Mouse (Mus musculus) urinary bladder, adult 18-20 months (tissue): ENCODE data around the gene Gm44965.

Experiments used
- DNase-seq, 2 experiments: peaks; one replicate each; pipeline ENCODE4 v3.0.0; 2022; ENCODE audit warnings: low spot score in 2 of 2, mixed read lengths in 2 of 2

Gm44965 gene

DNA sequence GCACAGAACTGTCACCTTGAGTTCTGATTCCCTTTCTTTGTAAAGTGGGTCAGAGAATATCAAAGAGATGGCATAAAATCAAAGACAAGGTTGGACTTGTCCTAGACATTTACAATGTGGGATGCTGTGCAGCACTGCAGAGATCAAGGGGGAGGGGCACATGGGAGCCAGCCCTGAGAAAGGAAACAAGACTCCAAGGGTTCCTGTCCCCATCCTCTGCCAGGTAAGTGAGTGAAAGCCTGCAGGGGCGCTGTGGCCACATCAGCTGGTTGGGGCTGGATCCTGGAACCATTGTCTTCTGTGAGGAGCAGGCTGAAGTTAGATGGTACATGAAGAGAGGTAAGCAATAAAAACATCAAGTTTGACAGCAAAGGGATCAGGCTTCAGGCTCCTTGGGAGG lies 29.7 kb downstream of the Gm44965 start:
- no peak for DNase-seq

DNA sequence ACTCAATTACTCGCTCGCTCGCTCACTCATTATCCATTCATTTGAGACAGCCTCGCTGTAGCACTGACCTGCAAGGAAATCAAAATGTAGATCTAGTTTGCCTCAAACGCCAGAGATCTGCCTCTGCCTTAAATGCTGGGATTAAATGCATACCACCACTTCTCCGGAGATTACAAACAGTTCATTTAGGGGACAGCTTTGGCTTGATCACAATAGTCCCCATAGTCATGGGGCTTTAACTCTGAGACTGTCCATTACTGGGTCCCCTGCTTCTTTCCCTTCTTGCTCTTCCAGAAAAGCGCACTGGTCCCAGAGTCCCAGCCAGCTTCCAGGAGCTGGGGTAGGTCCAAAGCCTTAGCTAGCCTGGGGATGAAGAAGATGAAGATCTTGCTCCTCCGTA lies 32.7 kb downstream of the Gm44965 start, which contains the start of gene AI854703:
Gene AI854703 (plus strand): TSS at position 301 of the 400 bp plus-strand sequence.
- DNase-seq, result no peak

- peak; percentile 21 to 54 for DNase-seq
Observed at GRCm38 (mm10) chr6:48626984-48627383, 33.2 kb downstream of the Gm44965 start.

- no peak for DNase-seq
Observed at GRCm38 (mm10) chr6:48627511-48627924, 33.8 kb downstream of the Gm44965 start.

DNA sequence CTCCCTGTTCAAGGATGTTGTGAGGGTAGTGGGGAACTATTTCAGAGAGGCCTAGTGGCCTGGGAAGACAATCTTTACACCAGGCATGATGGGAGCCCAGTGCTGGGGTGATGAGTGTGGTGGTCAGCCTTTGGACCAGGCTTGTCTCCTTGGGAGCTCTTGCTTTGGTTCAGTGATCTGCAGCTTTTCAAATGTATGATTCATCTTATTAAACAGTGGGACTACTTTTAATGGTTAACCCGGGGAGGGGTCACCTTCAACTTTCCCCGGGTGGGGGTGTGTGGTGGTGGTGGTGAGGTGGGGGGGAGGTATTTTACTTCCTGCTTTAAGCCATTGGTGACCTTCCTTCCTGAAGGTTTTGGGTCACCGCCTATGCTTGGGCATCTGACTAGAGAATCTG lies 34.6 kb downstream of the Gm44965 start:
- no peak for DNase-seq

GRCm38 (mm10) chr6:48628808-48629660 lies 35.3 kb downstream of the Gm44965 start:
- no peak for DNase-seq

GRCm38 (mm10) chr6:48629661-48630034 lies 35.9 kb downstream of the Gm44965 start:
- no peak for DNase-seq

DNA sequence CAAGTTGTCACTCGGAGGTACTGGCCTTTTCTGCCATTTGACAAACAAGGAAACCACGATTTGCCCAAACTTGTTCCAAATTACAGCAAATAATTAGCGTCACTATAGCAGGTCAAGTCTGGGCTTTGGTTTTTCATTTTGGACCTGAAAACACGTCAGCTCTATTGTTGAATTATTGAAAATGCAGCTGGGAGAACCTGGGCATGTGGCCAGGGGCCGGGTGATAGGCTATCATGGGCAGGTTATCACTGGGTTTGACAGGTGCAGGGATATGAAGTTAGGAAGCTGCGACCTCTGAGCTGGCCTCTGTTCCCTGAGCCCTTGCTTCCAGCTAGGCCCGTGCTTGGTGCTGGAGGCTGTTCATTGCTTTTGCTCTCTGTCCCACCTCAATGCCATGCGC lies 37.1 kb downstream of the Gm44965 start:
- peak in 1 of 2 experiments; percentile 62 for DNase-seq

GRCm38 (mm10) chr6:48635105-48635504 lies 41.4 kb downstream of the Gm44965 start:
- DNase-seq, result no peak

GRCm38 (mm10) chr6:48636515-48636914 lies 42.8 kb downstream of the Gm44965 start:
- DNase-seq, result no peak

- DNase-seq, result no peak
Observed at GRCm38 (mm10) chr6:48637811-48638500, 44.2 kb downstream of the Gm44965 start.

- DNase-seq, result no peak
Observed at GRCm38 (mm10) chr6:48638553-48638952, 44.8 kb downstream of the Gm44965 start.

DNA sequence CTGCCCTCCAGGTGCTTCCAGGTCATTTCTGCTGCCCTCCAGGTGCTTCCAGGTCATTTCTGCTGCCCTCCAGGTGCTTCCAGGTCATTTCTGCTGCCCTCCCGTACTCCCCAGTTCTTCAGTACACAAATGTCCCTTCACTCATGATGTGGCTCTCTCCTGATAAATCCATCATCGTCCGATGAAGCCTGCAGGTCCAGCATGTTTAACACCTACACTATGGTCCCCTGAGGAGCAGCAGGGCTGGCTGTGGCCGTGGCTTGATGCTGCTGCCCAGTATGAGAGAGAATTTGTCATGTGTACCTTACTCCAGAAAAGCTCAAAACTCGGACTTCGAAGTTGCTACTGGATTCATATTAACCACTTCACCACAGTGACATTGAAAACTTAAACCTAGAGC lies 47.6 kb downstream of the Gm44965 start:
- no peak for DNase-seq

- no peak for DNase-seq
Observed at GRCm38 (mm10) chr6:48642764-48643292, 49.1 kb downstream of the Gm44965 start.

- no peak for DNase-seq
Observed at GRCm38 (mm10) chr6:48645660-48646308, 52.0 kb downstream of the Gm44965 start.

GRCm38 (mm10) chr6:48646309-48646690 lies 52.6 kb downstream of the Gm44965 start:
- DNase-seq, result no peak

- no peak for DNase-seq
Observed at GRCm38 (mm10) chr6:48646995-48647394, 53.3 kb downstream of the Gm44965 start, which contains the start of gene Gimap8. Gene Gimap8, plus strand, starts transcription at chr6:48647234.

- DNase-seq, result no peak
Observed at GRCm38 (mm10) chr6:48647611-48648010, 53.9 kb downstream of the Gm44965 start.

GRCm38 (mm10) chr6:48648779-48649178 lies 55.0 kb downstream of the Gm44965 start:
- no peak for DNase-seq

GRCm38 (mm10) chr6:48650041-48650440 lies 56.3 kb downstream of the Gm44965 start:
- DNase-seq, result no peak

GRCm38 (mm10) chr6:48658721-48659120 lies 65.0 kb downstream of the Gm44965 start:
- DNase-seq, result no peak

GRCm38 (mm10) chr6:48664750-48665149 lies 71.0 kb downstream of the Gm44965 start:
- no peak for DNase-seq
